In genomic region chr17:21963302-21963701, GRCm38 (mm10) we compare ENCODE assay signal across 8 mouse cellular contexts. TPM values are rescaled to one million over a fixed set of nuclear protein-coding genes. Genes with fewer than 3 reads are reported as not detected.
DNase-seq lines count a peak whose midpoint lies in the region; ATAC-seq and TF ChIP-seq lines count a peak whose summit lies in the region.

No protein-coding gene starts in this region.

- H3K4me1 ChIP-seq in lung, embryonic 14.5 days (ENCODE audit: insufficient read depth) = 0 out of 2 replicates have a peak, but pooled peaks cover 4% of the 10 kb centered on the region
- H3K4me1 ChIP-seq in cortical plate, adult 2 months (ENCODE audit: control insufficient read depth, insufficient read depth, low read length) = no peaks in the 10 kb centered on the region; the same call in 1 of the 2 replicates
- peaks cover 6% of the 10 kb centered on the region for H3K4me1 ChIP-seq in limb, embryonic 10.5 days

- peak overlapping the region; percentile 63 for H3K4me2 ChIP-seq in lung, embryonic 14.5 days

- no peak for ATAC-seq in lung, embryonic 14.5 days (ENCODE audit: insufficient read depth)

- H3K9ac ChIP-seq in lung, embryonic 14.5 days = peak overlapping the region; percentile 78

- 49% methylated on average over 4 of the region's 4 CpGs for WGBS in lung, embryonic 14.5 days
- 70% methylated on average over 4 of the region's 4 CpGs for WGBS in limb, embryonic 10.5 days

- TF ChIP-seq CTCF in lung, embryonic 14.5 days (IDR thresholded peaks at IDR 0.05; ENCODE audit: low read depth) = no peak
- no peak for TF ChIP-seq CTCF in cortical plate, adult 2 months (IDR thresholded peaks at IDR 0.05; ENCODE audit: extremely low read depth, insufficient read depth, low read length)

- TF ChIP-seq POLR2A in cortical plate, adult 2 months (IDR thresholded peaks at IDR 0.05; ENCODE audit: extremely low read depth, insufficient read depth, low read length) = no peak

- peak overlapping the region; percentile 63 for H3K4me3 ChIP-seq in lung, embryonic 14.5 days (ENCODE audit: low read depth, low read length)
- peak overlapping the region; percentile 61; the same call in 1 of the 2 replicates for H3K4me3 ChIP-seq in cortical plate, adult 2 months (ENCODE audit: insufficient read depth, low read length)
- peak overlapping the region; percentile 66 for H3K4me3 ChIP-seq in limb, embryonic 10.5 days

- peak; percentile 4 for DNase-seq in lung, embryonic 14.5 days
- DNase-seq in lung, postnatal 10 days = no peak
- DNase-seq in limb, embryonic 10.5 days (ENCODE audit: low spot score) = no peak
- peak; percentile 2 for DNase-seq in retina, postnatal 1 day
- DNase-seq in right cerebral cortex, adult 18-20 months = no peak
- DNase-seq in testis, postnatal 10 days (ENCODE audit: low spot score) = no peak
- no peak for DNase-seq in frontal cortex, postnatal 36 days (ENCODE audit: low spot score in 2 of 2)

- no peaks in the 10 kb centered on the region for H3K36me3 ChIP-seq in lung, embryonic 14.5 days (ENCODE audit: insufficient read depth)
- H3K36me3 ChIP-seq in limb, embryonic 10.5 days = peaks cover 10% of the 10 kb centered on the region

- H3K9me3 ChIP-seq in lung, embryonic 14.5 days (ENCODE audit: low read depth, low read length) = no peaks in the 10 kb centered on the region
- H3K9me3 ChIP-seq in limb, embryonic 10.5 days (replicated peaks) = no peaks in the 10 kb centered on the region

- H3K27me3 ChIP-seq in lung, embryonic 14.5 days (ENCODE audit: insufficient read depth, low read length) = no peaks in the 10 kb centered on the region
- no peaks in the 10 kb centered on the region for H3K27me3 ChIP-seq in limb, embryonic 10.5 days (ENCODE audit: low read depth, poor library complexity, severe bottlenecking)

- no peak overlapping the region for H3K27ac ChIP-seq in lung, embryonic 14.5 days (ENCODE audit: low read depth)
- H3K27ac ChIP-seq in cortical plate, adult 2 months (ENCODE audit: insufficient read depth, low read length) = no peak overlapping the region
- no peak overlapping the region for H3K27ac ChIP-seq in limb, embryonic 10.5 days

RNA-seq across cellular contexts. Expression of gene Zfp943, which starts 0.9 kb away (rescaled TPM):
- 14.7 and 18.7 TPM in 2 replicates for polyA plus RNA-seq in lung, embryonic 14.5 days (2014; fragmentation: Nextera tagmentation; extraction: Ambion mirVana)
- polyA plus RNA-seq in cortical plate, adult 2 months (2012; rRNA removed) = 16.8 and 17.1 TPM in 2 replicates
- polyA plus RNA-seq in limb, embryonic 10.5 days (2016; fragmentation: Nextera tagmentation; extraction: Ambion mirVana) = 11.6 and 15.5 TPM in 2 replicates

RNA-seq across cellular contexts. Expression of gene Zfp942, which starts 1.0 kb away (rescaled TPM):
- 19.5 and 22.0 TPM in 2 replicates for polyA plus RNA-seq in lung, embryonic 14.5 days (2014; fragmentation: Nextera tagmentation; extraction: Ambion mirVana)
- polyA plus RNA-seq in cortical plate, adult 2 months (2012; rRNA removed) = 9.0 and 9.3 TPM in 2 replicates
- polyA plus RNA-seq in limb, embryonic 10.5 days (2016; fragmentation: Nextera tagmentation; extraction: Ambion mirVana) = 22.5 and 25.3 TPM in 2 replicates

RNA-seq across cellular contexts. Expression of gene Zfp995, which starts 53.6 kb away (rescaled TPM):
- 5.8 and 6.1 TPM in 2 replicates for polyA plus RNA-seq in lung, embryonic 14.5 days (2014; fragmentation: Nextera tagmentation; extraction: Ambion mirVana)
- 3.5 and 5.1 TPM in 2 replicates for polyA plus RNA-seq in cortical plate, adult 2 months (2012; rRNA removed)
- 4.0 and 6.0 TPM in 2 replicates for polyA plus RNA-seq in limb, embryonic 10.5 days (2016; fragmentation: Nextera tagmentation; extraction: Ambion mirVana)

Comparison
In these comparisons a context has a peak if more than half of its experiments do, and no peak if none do; other contexts are left out.
1. DNase-seq: peak in lung, embryonic 14.5 days (single experiment) and retina, postnatal 1 day (single experiment); none in lung, postnatal 10 days (single experiment), limb, embryonic 10.5 days (single experiment), right cerebral cortex, adult 18-20 months (single experiment), testis, postnatal 10 days (single experiment) and frontal cortex, postnatal 36 days (0 of 2).
2. Peak in every context shown above with its lines, with median percentiles within 50 percentile points of each other: H3K4me3 ChIP-seq.